Mouse (Mus musculus) brain, embryonic 14.5 days (tissue): ENCODE measurements around the gene Grb10. TPM values are rescaled to one million over a fixed set of nuclear protein-coding genes. Genes with fewer than 3 reads are reported as not detected.

Experiments used
- DNase-seq: peaks from one replicate; pipeline ENCODE4 v3.0.0-alpha.2; 2011; ENCODE audit warnings: low read depth
- CTCF ChIP-seq: fragments of 200-500 bp; IDR thresholded peaks from 2 replicates; pipeline ENCODE4 v1.5.1; 2012; ENCODE audit warnings: inconsistent platforms, mild to moderate bottlenecking, moderate library complexity, borderline replicate concordance; ENCODE audit not compliant: insufficient read depth, insufficient read length; ENCODE audit errors: extremely low read depth
- POLR2A ChIP-seq: fragments of 200-500 bp; IDR thresholded peaks from 2 replicates; pipeline ENCODE4 v1.6.1; 2012; ENCODE audit warnings: mild to moderate bottlenecking, inconsistent platforms, borderline replicate concordance; ENCODE audit not compliant: poor library complexity, insufficient read depth, insufficient read length, severe bottlenecking; ENCODE audit errors: extremely low read depth
- polyA plus RNA-seq: library from polyadenylated mRNA; depleted of rRNA; stranded (reverse); fragments of >200 nt; gene quantifications from 2 replicates; pipeline ENCODE4 v1.2.3, GENCODE M21; 2012

The Grb10 gene
- polyA plus RNA-seq, 1 experiment: 146 TPM

GRCm38 (mm10) chr11:11989850-11990249 is 48.6 kb downstream of the Grb10 start:
- no peak for TF ChIP-seq CTCF
- no peak for TF ChIP-seq POLR2A
- no peak for DNase-seq

GRCm38 (mm10) chr11:11987233-11987632 is 51.2 kb downstream of the Grb10 start:
- TF ChIP-seq CTCF: no peak
- TF ChIP-seq POLR2A: no peak
- no peak for DNase-seq

GRCm38 (mm10) chr11:11978611-11979197 is 59.8 kb downstream of the Grb10 start:
- TF ChIP-seq POLR2A: no peak
- no peak for TF ChIP-seq CTCF
- no peak for DNase-seq

GRCm38 (mm10) chr11:11974591-11975255 is 63.8 kb downstream of the Grb10 start:
- TF ChIP-seq POLR2A: no peak
- TF ChIP-seq CTCF: peak; percentile 56
- DNase-seq: peak; percentile 83

- no peak for TF ChIP-seq POLR2A
- peak; percentile 86 for TF ChIP-seq CTCF
- peak; percentile 91 for DNase-seq
These were observed 65.0 kb downstream of the Grb10 start for GRCm38 (mm10) chr11:11973366-11974014.

GRCm38 (mm10) chr11:11972401-11973110 is 65.9 kb downstream of the Grb10 start:
- TF ChIP-seq POLR2A: no peak
- no peak for TF ChIP-seq CTCF
- DNase-seq: no peak

GRCm38 (mm10) chr11:11970246-11970645 is 68.2 kb downstream of the Grb10 start:
- no peak for TF ChIP-seq POLR2A
- TF ChIP-seq CTCF: no peak
- no peak for DNase-seq

GRCm38 (mm10) chr11:11968830-11969229 is 69.7 kb downstream of the Grb10 start:
- DNase-seq: peak; percentile 33
- TF ChIP-seq CTCF (no peak), POLR2A (no peak)

GRCm38 (mm10) chr11:11967519-11967918 is 71.0 kb downstream of the Grb10 start:
- TF ChIP-seq CTCF (no peak), POLR2A (no peak)
- DNase-seq: no peak

GRCm38 (mm10) chr11:11966220-11966619 is 72.3 kb downstream of the Grb10 start:
- DNase-seq: no peak
- TF ChIP-seq CTCF (no peak), POLR2A (no peak)

- DNase-seq: no peak
- TF ChIP-seq CTCF: no peak
- no peak for TF ChIP-seq POLR2A
These were observed 72.9 kb downstream of the Grb10 start for GRCm38 (mm10) chr11:11965501-11966125.

- no peak for DNase-seq
- TF ChIP-seq CTCF: no peak
- no peak for TF ChIP-seq POLR2A
These were observed 73.8 kb downstream of the Grb10 start for GRCm38 (mm10) chr11:11964729-11965128.

GRCm38 (mm10) chr11:11963587-11963986 is 74.9 kb downstream of the Grb10 start:
- TF ChIP-seq CTCF: no peak
- no peak for TF ChIP-seq POLR2A
- no peak for DNase-seq

GRCm38 (mm10) chr11:11963065-11963464 is 75.4 kb downstream of the Grb10 start:
- no peak for DNase-seq
- TF ChIP-seq POLR2A (no peak), CTCF (no peak)

GRCm38 (mm10) chr11:11962629-11962954 is 75.9 kb downstream of the Grb10 start:
- TF ChIP-seq CTCF (no peak), POLR2A (no peak)
- peak; percentile 48 for DNase-seq
